Mouse (Mus musculus): Measurements from ENCODE around the gene Calr3. TPM values are rescaled to one million over a fixed set of nuclear protein-coding genes. Genes with fewer than 3 reads are reported as not detected.
A peak's percentile ranks its signal among the peaks of the same experiment; 100 is the strongest.

Gene Calr3
- polyA plus RNA-seq, 2 experiments = 0.62 to 1.7 TPM

DNA sequence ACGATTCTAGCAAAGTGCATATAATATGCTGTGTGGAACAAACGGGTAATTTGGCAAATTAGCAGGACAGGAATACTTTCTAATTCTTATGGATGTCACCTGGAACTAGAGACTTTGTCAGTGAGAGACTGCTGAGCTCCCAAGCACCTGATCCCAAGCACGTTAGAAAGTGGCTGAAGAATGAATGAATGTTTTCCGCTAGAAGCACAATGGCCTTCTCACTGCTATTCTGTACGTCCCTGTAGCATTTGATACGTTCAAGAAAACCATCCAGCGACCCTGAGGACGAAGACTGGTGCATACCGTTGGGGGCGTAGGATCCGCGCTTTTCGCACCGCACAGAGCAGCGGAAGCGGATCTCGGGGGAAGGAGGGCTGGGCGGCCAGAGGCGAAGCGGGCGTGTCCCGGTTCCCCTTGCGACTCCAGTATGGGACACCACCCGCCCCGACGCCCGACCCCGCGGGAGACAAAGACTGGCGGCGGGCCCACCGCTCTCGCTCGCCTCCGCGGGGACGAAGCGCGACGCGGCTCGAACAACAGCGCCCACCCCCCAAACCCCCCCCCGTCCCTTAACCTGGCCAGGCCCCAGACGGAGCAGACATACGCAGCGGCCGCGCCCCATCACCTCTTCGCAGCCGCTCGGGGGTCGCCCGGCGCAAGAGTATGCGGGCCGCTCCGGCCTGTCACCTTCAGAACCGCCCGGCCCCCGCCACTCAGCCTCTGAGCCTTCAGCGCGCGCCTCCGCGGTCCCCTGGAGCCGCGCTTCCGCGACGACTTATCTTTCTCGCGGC, 22.9 kb downstream of the Calr3 start:
- TF ChIP-seq POLR2A (IDR thresholded peaks at IDR 0.05; ENCODE audit: borderline replicate concordance, extremely low read depth, insufficient read depth, insufficient read length) = no peak
- ATAC-seq (ENCODE audit: low FRiP score, low read depth) = peak; percentile 24
- peaks cover 26% of the 10 kb centered on the region for H3K4me1 ChIP-seq (ENCODE audit: control insufficient read depth, insufficient read depth, low read length)

DNA sequence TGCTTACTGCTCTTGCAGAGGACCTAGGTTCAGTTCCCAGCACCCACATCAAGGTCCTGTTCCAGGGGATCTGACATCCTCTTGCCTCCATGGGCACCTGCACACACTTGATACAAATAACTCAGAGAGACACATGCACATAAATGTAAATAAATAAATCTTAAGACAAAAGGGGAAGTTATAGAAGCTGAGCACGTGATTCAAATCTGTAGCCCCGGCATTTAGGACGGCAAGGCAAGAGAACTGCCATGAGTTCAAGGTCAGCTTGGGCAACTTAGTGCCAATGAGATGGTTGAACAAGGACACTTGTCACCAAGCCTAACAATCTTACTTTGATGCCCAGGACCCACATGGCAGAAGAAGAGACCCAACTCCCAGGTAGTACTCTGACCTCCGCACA, 25.6 kb downstream of the Calr3 start:
- no peak for TF ChIP-seq POLR2A (IDR thresholded peaks at IDR 0.05; ENCODE audit: borderline replicate concordance, extremely low read depth, insufficient read depth, insufficient read length)
- no peaks in the 10 kb centered on the region for H3K27me3 ChIP-seq (ENCODE audit: control insufficient read depth, insufficient read depth, low read length)
- no peak overlapping the region for H3K4me3 ChIP-seq (replicated peaks; ENCODE audit: low read length)
- no peak overlapping the region for H3K9ac ChIP-seq (ENCODE audit: low read depth, low read length, severe bottlenecking)
- peaks cover 26% of the 10 kb centered on the region for H3K4me1 ChIP-seq (ENCODE audit: control insufficient read depth, insufficient read depth, low read length)
- H3K27ac ChIP-seq (replicated peaks; ENCODE audit: low read depth, low read length) = no peak overlapping the region
- H3K4me2 ChIP-seq (replicated peaks; ENCODE audit: low read depth, low read length, severe bottlenecking) = no peak overlapping the region
- peaks cover 5% of the 10 kb centered on the region for H3K36me3 ChIP-seq (ENCODE audit: control insufficient read depth, insufficient read depth, low read length)
- WGBS = 97% methylated on average over 4 of the region's 4 CpGs
- ATAC-seq (ENCODE audit: low FRiP score, low read depth) (no peak), DNase-seq (ENCODE audit: low spot score) (no peak)
- H3K9me3 ChIP-seq (ENCODE audit: control insufficient read depth, low read length) = no peaks in the 10 kb centered on the region

More for the DNA sequence above, 22.9 kb downstream of the Calr3 start:
- Histone ChIP-seq H3K27ac (replicated peaks; ENCODE audit: low read depth, low read length) (peak overlapping the region; percentile 80), H3K27me3 (ENCODE audit: control insufficient read depth, insufficient read depth, low read length) (no peaks in the 10 kb centered on the region), H3K9ac (ENCODE audit: low read depth, low read length, severe bottlenecking) (peak overlapping the region; percentile 87), H3K36me3 (ENCODE audit: control insufficient read depth, insufficient read depth, low read length) (no peaks in the 10 kb centered on the region), H3K9me3 (ENCODE audit: control insufficient read depth, low read length) (no peaks in the 10 kb centered on the region), H3K4me3 (replicated peaks; ENCODE audit: low read length) (peak overlapping the region; percentile 85), H3K4me2 (replicated peaks; ENCODE audit: low read depth, low read length, severe bottlenecking) (peak overlapping the region; percentile 56)
- DNase-seq (ENCODE audit: low spot score) = peak; percentile 6
- under 1% methylated on average over 56 of the region's 73 CpGs for WGBS

DNA sequence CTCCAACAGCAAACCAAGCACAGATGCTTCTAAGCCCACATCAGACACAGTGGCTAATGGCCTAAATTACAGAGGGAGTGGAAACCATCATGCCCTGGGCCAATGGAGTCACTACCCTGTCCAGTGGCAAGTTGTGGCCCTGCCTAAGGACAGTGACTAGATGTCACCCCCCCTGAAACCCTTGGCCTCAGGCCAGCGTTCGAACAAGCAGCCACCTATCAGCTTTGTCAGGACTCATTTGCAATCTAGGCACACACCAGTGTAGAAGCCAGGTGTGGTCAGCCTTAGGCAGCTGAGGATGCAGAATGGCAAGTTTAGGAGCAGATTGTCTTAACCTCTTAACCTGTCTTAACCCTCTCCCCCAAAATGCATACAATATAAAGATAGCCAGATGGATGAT, 28.4 kb downstream of the Calr3 start:
- no peak for TF ChIP-seq POLR2A (IDR thresholded peaks at IDR 0.05; ENCODE audit: borderline replicate concordance, extremely low read depth, insufficient read depth, insufficient read length)
- Histone ChIP-seq H3K9ac (ENCODE audit: low read depth, low read length, severe bottlenecking) (no peak overlapping the region), H3K4me3 (replicated peaks; ENCODE audit: low read length) (no peak overlapping the region), H3K9me3 (ENCODE audit: control insufficient read depth, low read length) (no peaks in the 10 kb centered on the region), H3K27me3 (ENCODE audit: control insufficient read depth, insufficient read depth, low read length) (no peaks in the 10 kb centered on the region), H3K36me3 (ENCODE audit: control insufficient read depth, insufficient read depth, low read length) (peaks cover 5% of the 10 kb centered on the region), H3K4me2 (replicated peaks; ENCODE audit: low read depth, low read length, severe bottlenecking) (no peak overlapping the region), H3K4me1 (ENCODE audit: control insufficient read depth, insufficient read depth, low read length) (peaks cover 24% of the 10 kb centered on the region), H3K27ac (replicated peaks; ENCODE audit: low read depth, low read length) (no peak overlapping the region)
- WGBS = 69% methylated on average over 2 of the region's 2 CpGs
- ATAC-seq (ENCODE audit: low FRiP score, low read depth) (no peak), DNase-seq (ENCODE audit: low spot score) (no peak)

DNA sequence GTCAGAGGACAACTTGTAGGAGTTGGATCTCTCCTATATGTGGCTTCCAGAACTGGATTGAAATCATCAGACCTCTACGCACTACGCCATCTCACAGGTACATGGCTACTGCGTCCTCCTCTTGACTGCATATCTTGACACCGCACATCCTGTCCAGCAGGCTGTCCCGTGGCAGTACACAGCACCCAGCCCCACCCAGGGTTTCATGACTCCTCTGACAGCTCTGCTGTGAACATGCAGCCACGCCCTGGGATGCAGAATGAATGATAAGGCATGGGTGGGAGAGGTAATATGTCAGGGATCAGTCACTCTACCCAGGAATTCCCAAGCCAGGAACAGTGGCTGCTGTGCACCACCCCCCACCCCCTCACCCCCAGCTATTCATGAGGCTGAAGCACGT, 29.8 kb downstream of the Calr3 start:
- ATAC-seq (ENCODE audit: low FRiP score, low read depth) = no peak
- Histone ChIP-seq H3K9ac (ENCODE audit: low read depth, low read length, severe bottlenecking) (no peak overlapping the region), H3K27me3 (ENCODE audit: control insufficient read depth, insufficient read depth, low read length) (no peaks in the 10 kb centered on the region), H3K27ac (replicated peaks; ENCODE audit: low read depth, low read length) (no peak overlapping the region), H3K9me3 (ENCODE audit: control insufficient read depth, low read length) (no peaks in the 10 kb centered on the region), H3K4me3 (replicated peaks; ENCODE audit: low read length) (no peak overlapping the region), H3K4me2 (replicated peaks; ENCODE audit: low read depth, low read length, severe bottlenecking) (no peak overlapping the region), H3K36me3 (ENCODE audit: control insufficient read depth, insufficient read depth, low read length) (peaks cover 5% of the 10 kb centered on the region), H3K4me1 (ENCODE audit: control insufficient read depth, insufficient read depth, low read length) (peaks cover 13% of the 10 kb centered on the region)
- no peak for DNase-seq (ENCODE audit: low spot score)
- WGBS = 89% methylated on average over 7 of the region's 7 CpGs
- no peak for TF ChIP-seq POLR2A (IDR thresholded peaks at IDR 0.05; ENCODE audit: borderline replicate concordance, extremely low read depth, insufficient read depth, insufficient read length)

DNA sequence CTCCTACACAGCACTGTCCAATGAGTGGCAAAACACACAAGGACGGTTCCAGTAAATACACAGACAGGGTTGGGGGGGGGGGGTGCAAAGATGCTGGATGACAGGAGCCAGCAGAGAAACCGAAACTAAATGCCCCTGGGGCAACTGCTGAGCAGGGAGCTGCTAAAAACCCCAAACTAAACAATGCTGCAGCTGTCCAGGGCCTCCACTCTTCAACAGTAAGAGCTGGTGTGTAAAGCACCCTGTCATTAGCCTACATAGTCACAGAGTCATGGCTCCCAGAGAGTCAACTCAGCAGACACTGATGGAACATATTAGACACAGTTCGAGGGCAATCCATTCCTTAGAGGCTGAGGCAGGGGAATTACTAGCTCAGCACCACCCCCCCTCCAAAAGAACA, 34.2 kb downstream of the Calr3 start:
- peaks cover 5% of the 10 kb centered on the region; the same call in 1 of the 2 replicates for H3K36me3 ChIP-seq (ENCODE audit: control insufficient read depth, insufficient read depth, low read length)
- no peak overlapping the region for H3K27ac ChIP-seq (replicated peaks; ENCODE audit: low read depth, low read length)
- H3K4me1 ChIP-seq (ENCODE audit: control insufficient read depth, insufficient read depth, low read length) = 0 out of 2 replicates have a peak, but pooled peaks cover 3% of the 10 kb centered on the region
- 52% methylated on average over 3 of the region's 3 CpGs for WGBS
- ATAC-seq (ENCODE audit: low FRiP score, low read depth) (no peak), DNase-seq (ENCODE audit: low spot score) (peak; percentile 3)
- no peak overlapping the region for H3K4me3 ChIP-seq (replicated peaks; ENCODE audit: low read length)
- H3K9me3 ChIP-seq (ENCODE audit: control insufficient read depth, low read length) = no peaks in the 10 kb centered on the region
- H3K4me2 ChIP-seq (replicated peaks; ENCODE audit: low read depth, low read length, severe bottlenecking) = no peak overlapping the region
- H3K9ac ChIP-seq (ENCODE audit: low read depth, low read length, severe bottlenecking) = no peak overlapping the region
- no peak for TF ChIP-seq POLR2A (IDR thresholded peaks at IDR 0.05; ENCODE audit: borderline replicate concordance, extremely low read depth, insufficient read depth, insufficient read length)
- no peaks in the 10 kb centered on the region for H3K27me3 ChIP-seq (ENCODE audit: control insufficient read depth, insufficient read depth, low read length)

Data from limb, embryonic 14.5 days (tissue).